Mouse (Mus musculus): Measurements from ENCODE around the gene Iqce. TPM values are rescaled to one million over a fixed set of nuclear protein-coding genes. Genes with fewer than 3 reads are reported as not detected.
A peak's percentile ranks its signal among the peaks of the same experiment; 100 is the strongest.

Iqce gene
- polyA plus RNA-seq, 1 experiment from 2014 or later = 13.9 TPM

DNA sequence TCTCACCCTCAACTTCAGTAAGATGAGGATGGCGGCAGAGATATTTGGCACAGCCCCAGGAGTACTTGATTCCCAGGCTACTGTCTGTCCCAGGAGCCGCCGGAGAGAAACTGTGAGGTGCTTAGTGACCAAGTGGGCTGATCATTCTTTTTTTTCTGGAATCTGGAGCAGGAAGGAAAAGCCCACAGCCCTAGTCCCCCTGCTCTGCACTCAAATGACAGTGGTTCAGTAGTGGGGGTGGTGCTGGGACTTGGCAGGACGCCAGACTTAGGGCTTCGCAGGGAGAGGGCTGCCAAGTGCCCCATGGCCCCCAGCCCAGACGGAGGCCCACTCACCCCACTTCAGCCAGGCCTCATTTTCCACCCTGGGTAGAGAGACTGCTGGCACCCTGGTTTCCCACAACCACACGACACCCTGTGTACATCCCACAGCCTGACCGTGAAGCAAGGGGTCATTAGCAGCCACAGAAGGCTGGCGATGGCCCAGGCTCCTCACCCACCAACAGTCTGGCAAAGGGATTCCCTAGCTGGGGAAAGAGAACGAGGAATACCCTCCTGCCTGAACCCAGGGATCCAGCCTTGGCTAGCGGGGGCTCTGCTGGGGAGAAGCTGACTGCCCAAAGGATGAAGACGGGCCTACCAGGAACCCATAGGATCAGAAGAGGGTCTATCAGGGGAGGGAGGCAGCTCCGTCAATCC lies 54.2 kb downstream of the Iqce start:
- Histone ChIP-seq H3K9ac (ENCODE audit: low read length) (peak overlapping the region; percentile 100), H3K4me2 (peak overlapping the region; percentile 98), H3K27me3 (ENCODE audit: control insufficient read depth, insufficient read depth, low read length) (no peaks in the 10 kb centered on the region), H3K4me1 (ENCODE audit: control insufficient read depth, insufficient read depth, low read length) (peaks cover 29% of the 10 kb centered on the region), H3K36me3 (ENCODE audit: control insufficient read depth, insufficient read depth, low read length) (peaks cover 3% of the 10 kb centered on the region), H3K4me3 (ENCODE audit: low read depth, low read length) (peak overlapping the region; percentile 93), H3K27ac (ENCODE audit: low read depth, low read length) (peak overlapping the region; percentile 79), H3K9me3 (ENCODE audit: control insufficient read depth, low read length) (no peaks in the 10 kb centered on the region)
- WGBS = 6% methylated on average over 13 of the region's 13 CpGs
- DNase-seq (ENCODE audit: low spot score, missing footprints) = peak; percentile 93
- ATAC-seq (ENCODE audit: low FRiP score) = peak; percentile 17

DNA sequence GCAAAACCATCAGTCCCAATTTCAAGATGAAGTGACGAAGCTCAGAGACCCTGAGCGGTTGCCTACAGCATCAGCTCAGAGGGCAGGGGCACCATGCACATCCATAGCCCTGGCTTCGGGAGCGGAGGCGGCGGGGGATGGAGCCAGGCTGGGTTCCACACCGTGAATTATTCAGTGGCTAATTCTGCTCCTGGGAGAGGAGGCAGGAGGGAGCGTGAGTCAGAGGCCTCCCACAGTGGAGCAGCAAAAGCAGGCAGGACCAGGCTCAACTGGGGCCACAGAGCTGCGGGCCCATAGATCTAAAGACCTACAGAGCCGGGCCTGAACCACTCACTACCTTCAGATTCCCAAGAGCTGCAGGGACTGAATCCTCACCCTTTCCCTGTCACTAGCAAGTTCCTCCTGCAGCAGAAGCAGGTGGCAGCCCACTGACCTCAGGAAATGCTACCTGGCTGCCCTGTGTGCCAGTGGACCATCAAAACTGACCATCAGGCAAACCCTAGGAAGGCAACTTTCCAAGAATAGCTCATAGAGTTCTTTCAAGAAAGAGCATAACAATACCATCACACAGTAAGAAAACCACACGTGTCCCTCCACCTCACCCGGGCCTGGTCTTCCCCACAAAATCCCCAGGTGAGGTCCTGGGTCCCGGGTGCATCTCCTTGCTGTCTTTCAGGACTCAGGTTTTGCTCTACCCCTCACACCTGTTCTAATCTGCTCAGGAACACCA lies 55.0 kb downstream of the Iqce start:
- Histone ChIP-seq H3K27me3 (ENCODE audit: control insufficient read depth, insufficient read depth, low read length) (no peaks in the 10 kb centered on the region), H3K9ac (ENCODE audit: low read length) (peak overlapping the region; percentile 100), H3K4me3 (ENCODE audit: low read depth, low read length) (peak overlapping the region; percentile 93), H3K9me3 (ENCODE audit: control insufficient read depth, low read length) (no peaks in the 10 kb centered on the region), H3K4me1 (ENCODE audit: control insufficient read depth, insufficient read depth, low read length) (peaks cover 29% of the 10 kb centered on the region), H3K4me2 (peak overlapping the region; percentile 98), H3K27ac (ENCODE audit: low read depth, low read length) (no peak overlapping the region), H3K36me3 (ENCODE audit: control insufficient read depth, insufficient read depth, low read length) (peaks cover 3% of the 10 kb centered on the region)
- no peak for ATAC-seq (ENCODE audit: low FRiP score)
- no peak for DNase-seq (ENCODE audit: low spot score, missing footprints)
- WGBS = 50% methylated on average over 13 of the region's 13 CpGs

DNA sequence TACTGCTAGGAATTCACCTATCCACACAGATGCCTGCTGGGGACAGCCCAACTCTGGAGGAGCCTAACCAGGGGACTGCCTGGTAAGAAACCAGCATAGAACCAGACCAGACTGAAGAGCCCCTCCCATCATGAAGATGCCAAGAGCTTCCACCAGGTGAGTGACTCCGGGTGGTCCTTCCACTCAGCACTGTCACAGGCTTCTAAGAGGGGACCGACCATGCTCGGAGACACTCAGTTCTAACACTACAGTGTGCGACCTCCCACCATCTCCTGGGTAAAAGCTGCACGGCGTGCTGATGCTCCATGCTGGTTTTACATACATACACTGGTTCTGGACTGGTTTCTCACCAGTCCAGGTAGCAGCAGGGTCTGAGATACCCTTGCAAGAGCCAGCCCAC lies 56.0 kb downstream of the Iqce start:
- ATAC-seq (ENCODE audit: low FRiP score) = no peak
- H3K4me3 ChIP-seq (ENCODE audit: low read depth, low read length) = 0 out of 2 replicates have a peak overlapping the region, but pooled peaks have one; percentile 93
- H3K9ac ChIP-seq (ENCODE audit: low read length) = peak overlapping the region; percentile 100
- no peak for DNase-seq (ENCODE audit: low spot score, missing footprints)
- H3K36me3 ChIP-seq (ENCODE audit: control insufficient read depth, insufficient read depth, low read length) = peaks cover 3% of the 10 kb centered on the region
- H3K27me3 ChIP-seq (ENCODE audit: control insufficient read depth, insufficient read depth, low read length) = no peaks in the 10 kb centered on the region
- peak overlapping the region; percentile 98 for H3K4me2 ChIP-seq
- H3K9me3 ChIP-seq (ENCODE audit: control insufficient read depth, low read length) = no peaks in the 10 kb centered on the region
- whole genome bisulfite sequencing = 83% methylated on average over 6 of the region's 6 CpGs
- peaks cover 29% of the 10 kb centered on the region for H3K4me1 ChIP-seq (ENCODE audit: control insufficient read depth, insufficient read depth, low read length)
- H3K27ac ChIP-seq (ENCODE audit: low read depth, low read length) = no peak overlapping the region

DNA sequence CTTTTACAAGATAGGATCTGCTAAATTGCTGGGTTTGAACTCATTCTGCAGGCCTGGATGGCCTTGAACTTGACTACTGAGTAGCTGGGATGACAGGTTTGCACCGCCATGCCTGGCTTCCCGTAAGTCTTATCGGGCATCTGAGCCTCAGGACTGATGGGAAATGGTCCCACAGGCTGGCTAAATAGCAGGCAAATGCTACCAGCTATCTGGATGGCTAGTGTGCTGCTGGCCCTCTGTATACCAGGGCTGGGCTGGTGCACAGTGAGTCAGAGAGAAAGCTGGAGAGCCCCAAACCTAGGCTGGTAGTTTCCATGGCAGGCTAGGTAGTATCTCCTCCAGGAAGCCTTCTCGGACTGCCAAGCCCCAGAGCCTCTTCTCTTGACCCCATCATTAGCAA lies 56.7 kb downstream of the Iqce start:
- no peak overlapping the region for H3K27ac ChIP-seq (ENCODE audit: low read depth, low read length)
- DNase-seq (ENCODE audit: low spot score, missing footprints) (no peak), ATAC-seq (ENCODE audit: low FRiP score) (no peak)
- no peaks in the 10 kb centered on the region for H3K9me3 ChIP-seq (ENCODE audit: control insufficient read depth, low read length)
- no peaks in the 10 kb centered on the region for H3K27me3 ChIP-seq (ENCODE audit: control insufficient read depth, insufficient read depth, low read length)
- peaks cover 3% of the 10 kb centered on the region for H3K36me3 ChIP-seq (ENCODE audit: control insufficient read depth, insufficient read depth, low read length)
- no peak overlapping the region for H3K4me3 ChIP-seq (ENCODE audit: low read depth, low read length)
- no peak overlapping the region for H3K9ac ChIP-seq (ENCODE audit: low read length)
- peaks cover 29% of the 10 kb centered on the region for H3K4me1 ChIP-seq (ENCODE audit: control insufficient read depth, insufficient read depth, low read length)
- WGBS = 95% methylated on average over 4 of the region's 4 CpGs
- H3K4me2 ChIP-seq = peak overlapping the region; percentile 1; the same call in 1 of the 2 replicates

DNA sequence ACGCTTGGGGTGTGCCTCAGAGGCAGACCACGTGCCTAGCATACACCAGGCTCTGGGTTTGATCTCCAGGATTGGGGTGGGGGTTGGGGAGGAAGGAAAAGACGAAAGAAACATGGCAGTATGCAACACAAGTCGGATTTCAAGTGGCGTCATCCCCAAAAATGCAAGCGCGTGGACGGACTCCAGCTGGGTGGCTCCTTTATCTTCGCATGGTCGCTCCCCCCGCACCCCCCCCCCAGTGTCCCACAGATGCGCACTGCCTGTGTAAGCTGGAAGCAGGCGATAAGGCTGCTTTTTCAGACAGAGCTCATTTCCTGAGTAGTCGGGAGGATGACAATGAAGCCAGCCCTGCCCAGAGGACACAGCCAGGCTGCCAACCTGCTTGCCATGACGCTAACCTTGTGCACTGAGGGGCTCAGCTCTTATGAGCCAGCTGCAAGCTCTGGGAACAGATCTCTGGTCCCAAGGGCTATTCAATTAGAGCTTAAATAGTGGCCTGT lies 57.4 kb downstream of the Iqce start:
- Histone ChIP-seq H3K36me3 (ENCODE audit: control insufficient read depth, insufficient read depth, low read length) (peaks cover 3% of the 10 kb centered on the region), H3K4me1 (ENCODE audit: control insufficient read depth, insufficient read depth, low read length) (peaks cover 28% of the 10 kb centered on the region), H3K9me3 (ENCODE audit: control insufficient read depth, low read length) (no peaks in the 10 kb centered on the region), H3K9ac (ENCODE audit: low read length) (no peak overlapping the region), H3K4me2 (no peak overlapping the region), H3K4me3 (ENCODE audit: low read depth, low read length) (no peak overlapping the region), H3K27me3 (ENCODE audit: control insufficient read depth, insufficient read depth, low read length) (no peaks in the 10 kb centered on the region), H3K27ac (ENCODE audit: low read depth, low read length) (no peak overlapping the region)
- ATAC-seq (ENCODE audit: low FRiP score) (no peak), DNase-seq (ENCODE audit: low spot score, missing footprints) (no peak)
- WGBS = 86% methylated on average over 15 of the region's 15 CpGs

DNA sequence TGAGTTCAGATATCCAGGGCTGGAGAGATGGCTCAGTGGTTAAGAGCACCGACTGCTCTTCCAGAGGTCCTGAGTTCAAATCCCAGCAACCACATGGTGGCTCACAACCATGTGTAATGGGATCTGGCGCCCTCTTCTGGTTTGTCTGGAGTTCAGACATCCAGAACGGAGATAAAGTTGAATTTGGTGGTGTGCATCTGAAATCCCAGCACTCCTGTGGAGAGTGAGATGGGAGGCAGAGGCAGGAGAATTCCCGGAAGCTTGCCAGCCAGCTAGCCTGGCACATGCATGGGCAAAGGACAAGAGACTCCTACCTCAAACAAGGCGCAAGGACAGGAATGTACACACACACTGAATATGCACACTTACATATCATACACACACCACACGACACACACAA lies 57.9 kb downstream of the Iqce start:
- Histone ChIP-seq H3K9ac (ENCODE audit: low read length) (no peak overlapping the region), H3K27ac (ENCODE audit: low read depth, low read length) (no peak overlapping the region), H3K27me3 (ENCODE audit: control insufficient read depth, insufficient read depth, low read length) (no peaks in the 10 kb centered on the region), H3K4me2 (no peak overlapping the region), H3K36me3 (ENCODE audit: control insufficient read depth, insufficient read depth, low read length) (peaks cover 3% of the 10 kb centered on the region), H3K4me3 (ENCODE audit: low read depth, low read length) (no peak overlapping the region), H3K4me1 (ENCODE audit: control insufficient read depth, insufficient read depth, low read length) (peaks cover 23% of the 10 kb centered on the region), H3K9me3 (ENCODE audit: control insufficient read depth, low read length) (no peaks in the 10 kb centered on the region)
- no peak for DNase-seq (ENCODE audit: low spot score, missing footprints)
- 91% methylated on average over 6 of the region's 6 CpGs for WGBS
- ATAC-seq (ENCODE audit: low FRiP score) = no peak

DNA sequence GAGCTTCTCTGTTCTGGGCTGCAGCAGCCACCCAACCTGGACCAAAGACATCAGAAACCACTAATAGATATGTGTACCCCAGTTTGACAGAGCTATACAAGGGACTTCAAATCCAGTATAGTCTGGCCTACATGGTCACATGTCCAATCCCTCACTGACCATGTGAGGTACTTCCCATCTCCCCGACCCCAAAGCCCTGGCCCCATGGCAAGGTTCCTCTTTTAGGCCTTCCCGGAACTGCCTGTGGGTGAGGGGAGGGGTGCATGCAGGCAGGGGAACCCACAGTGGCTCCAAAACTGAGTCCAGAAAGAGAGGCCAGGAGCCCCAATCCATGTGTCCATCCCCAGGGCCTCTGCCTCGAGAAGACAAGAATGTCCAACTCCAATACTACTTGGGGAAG lies 60.1 kb downstream of the Iqce start:
- peaks cover 8% of the 10 kb centered on the region for H3K36me3 ChIP-seq (ENCODE audit: control insufficient read depth, insufficient read depth, low read length)
- no peak overlapping the region for H3K4me3 ChIP-seq (ENCODE audit: low read depth, low read length)
- DNase-seq (ENCODE audit: low spot score, missing footprints) (no peak), ATAC-seq (ENCODE audit: low FRiP score) (no peak)
- H3K9ac ChIP-seq (ENCODE audit: low read length) = no peak overlapping the region
- H3K4me2 ChIP-seq = no peak overlapping the region
- WGBS = 68% methylated on average over 3 of the region's 3 CpGs
- H3K9me3 ChIP-seq (ENCODE audit: control insufficient read depth, low read length) = no peaks in the 10 kb centered on the region
- H3K27me3 ChIP-seq (ENCODE audit: control insufficient read depth, insufficient read depth, low read length) = no peaks in the 10 kb centered on the region
- H3K27ac ChIP-seq (ENCODE audit: low read depth, low read length) = no peak overlapping the region
- H3K4me1 ChIP-seq (ENCODE audit: control insufficient read depth, insufficient read depth, low read length) = peaks cover 15% of the 10 kb centered on the region

DNA sequence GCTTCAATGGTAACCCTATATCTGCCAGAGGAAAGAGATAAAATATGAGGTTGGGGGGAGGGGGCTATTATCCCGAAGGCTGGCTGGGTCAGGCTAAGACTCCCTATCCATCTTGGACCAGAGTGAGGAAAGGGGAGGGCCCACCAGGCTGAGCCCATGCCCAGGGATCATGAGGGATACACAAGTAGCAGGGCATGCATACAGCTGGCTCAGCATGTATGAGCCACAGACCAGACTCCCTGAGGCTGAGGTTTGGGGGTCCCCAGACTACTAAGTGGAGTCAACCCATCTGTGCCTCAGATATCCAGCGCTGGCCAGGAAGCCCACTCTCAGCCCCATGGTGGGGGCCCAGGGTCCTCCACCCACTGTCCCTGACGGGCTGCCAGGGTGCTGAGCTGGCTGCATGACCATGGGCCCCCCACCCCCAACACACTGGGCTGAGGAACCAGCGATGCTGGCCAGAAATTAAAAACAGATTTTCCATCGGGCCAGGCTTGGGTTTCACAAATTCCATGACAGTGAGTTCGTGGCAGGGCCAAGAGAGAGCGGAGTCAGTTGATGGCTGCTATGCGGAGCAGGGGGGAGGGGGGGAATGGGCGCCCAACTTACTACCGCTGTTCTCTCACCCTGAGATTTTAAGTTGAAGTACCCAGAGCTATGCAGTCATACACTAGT lies 60.8 kb downstream of the Iqce start:
- Histone ChIP-seq H3K4me1 (ENCODE audit: control insufficient read depth, insufficient read depth, low read length) (peaks cover 8% of the 10 kb centered on the region), H3K9me3 (ENCODE audit: control insufficient read depth, low read length) (no peaks in the 10 kb centered on the region), H3K4me3 (ENCODE audit: low read depth, low read length) (no peak overlapping the region), H3K27me3 (ENCODE audit: control insufficient read depth, insufficient read depth, low read length) (no peaks in the 10 kb centered on the region), H3K4me2 (no peak overlapping the region), H3K36me3 (ENCODE audit: control insufficient read depth, insufficient read depth, low read length) (peaks cover 10% of the 10 kb centered on the region), H3K9ac (ENCODE audit: low read length) (no peak overlapping the region), H3K27ac (ENCODE audit: low read depth, low read length) (no peak overlapping the region)
- ATAC-seq (ENCODE audit: low FRiP score) = peak; percentile 26; the same call in 1 of the 2 replicates
- no peak for DNase-seq (ENCODE audit: low spot score, missing footprints)
- 84% methylated on average over 10 of the region's 10 CpGs for WGBS

DNA sequence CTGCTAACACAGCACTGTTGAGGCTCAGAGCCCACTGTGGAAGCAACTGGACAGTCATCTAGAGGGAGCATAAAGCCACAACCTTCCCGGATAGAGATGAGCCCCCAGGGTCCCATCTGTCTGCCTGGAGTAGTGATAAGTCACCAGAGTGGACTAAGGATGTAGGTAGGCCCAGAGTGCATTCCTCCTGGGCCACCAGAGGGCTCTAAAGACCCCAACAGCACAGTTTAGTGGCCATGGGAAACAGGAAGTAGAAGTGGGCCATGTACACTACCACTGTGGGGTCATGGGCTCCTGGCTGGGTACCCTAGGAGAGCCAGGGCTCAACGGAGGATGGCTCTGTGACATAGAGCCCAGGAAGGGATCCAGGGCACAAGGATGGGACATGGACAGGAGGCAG lies 61.4 kb downstream of the Iqce start:
- H3K4me3 ChIP-seq (ENCODE audit: low read depth, low read length) = no peak overlapping the region
- H3K9me3 ChIP-seq (ENCODE audit: control insufficient read depth, low read length) = no peaks in the 10 kb centered on the region
- WGBS = 83% methylated on average over 2 of the region's 2 CpGs
- DNase-seq (ENCODE audit: low spot score, missing footprints) (no peak), ATAC-seq (ENCODE audit: low FRiP score) (no peak)
- no peaks in the 10 kb centered on the region for H3K27me3 ChIP-seq (ENCODE audit: control insufficient read depth, insufficient read depth, low read length)
- no peak overlapping the region for H3K27ac ChIP-seq (ENCODE audit: low read depth, low read length)
- peaks cover 10% of the 10 kb centered on the region for H3K36me3 ChIP-seq (ENCODE audit: control insufficient read depth, insufficient read depth, low read length)
- H3K4me1 ChIP-seq (ENCODE audit: control insufficient read depth, insufficient read depth, low read length) = peaks cover 5% of the 10 kb centered on the region; the same call in 1 of the 2 replicates
- no peak overlapping the region for H3K4me2 ChIP-seq
- no peak overlapping the region for H3K9ac ChIP-seq (ENCODE audit: low read length)
